Mouse (Mus musculus): Measurements from ENCODE around the gene Srxn1.

Gene Srxn1

DNA sequence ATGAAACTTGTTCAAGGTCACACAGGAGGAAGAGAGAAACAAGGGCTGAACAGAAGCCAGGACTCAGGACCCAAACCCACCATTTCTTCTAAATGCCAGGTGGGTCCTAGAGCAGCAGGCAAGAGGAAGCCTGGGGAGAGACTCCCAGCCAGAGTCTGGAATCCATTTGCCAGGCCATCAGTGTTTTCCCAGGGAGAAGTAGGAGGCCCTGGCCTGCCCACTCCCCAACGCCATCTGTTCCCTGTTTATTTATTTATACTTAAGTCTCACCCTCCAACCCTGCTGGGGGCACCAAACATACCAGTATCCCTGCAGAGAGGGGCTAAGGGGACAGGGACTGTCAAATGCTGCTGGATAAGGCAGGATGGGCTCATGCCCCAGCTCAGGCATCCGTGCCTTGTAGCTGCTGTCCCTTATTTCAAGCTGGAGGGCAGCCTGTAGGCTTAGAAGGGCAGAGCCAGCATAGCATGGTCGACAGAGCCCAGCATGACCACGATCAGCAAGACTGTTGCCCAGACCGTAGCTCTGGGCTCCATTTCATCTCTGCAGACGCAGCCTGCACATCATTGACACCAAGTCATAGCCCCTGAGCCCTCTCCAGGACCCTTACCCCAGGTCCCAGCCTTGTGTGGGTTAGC is 14.0 kb downstream of the Srxn1 start:
- no peak for DNase-seq (ENCODE audit: low spot score)

DNA sequence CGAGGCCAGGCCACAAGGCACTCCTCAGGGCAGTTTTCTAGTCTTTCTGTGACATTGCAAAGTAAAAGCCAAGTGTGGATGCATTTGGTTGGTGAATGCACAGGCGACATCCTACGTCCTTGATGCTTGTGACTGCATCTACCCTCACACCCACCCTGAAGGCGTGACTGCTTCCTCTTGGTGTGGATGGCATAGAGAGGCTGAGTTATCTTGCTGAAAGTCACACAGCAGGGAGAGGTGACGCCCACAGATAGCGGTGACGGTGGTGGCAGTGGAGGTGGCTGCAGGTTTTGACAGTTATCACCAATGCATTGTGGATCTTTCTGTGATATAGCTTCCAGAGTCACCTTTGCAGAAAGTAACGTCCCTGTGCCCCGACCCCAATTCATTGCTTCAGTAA is 17.6 kb downstream of the Srxn1 start:
- DNase-seq (ENCODE audit: low spot score) = no peak

DNA sequence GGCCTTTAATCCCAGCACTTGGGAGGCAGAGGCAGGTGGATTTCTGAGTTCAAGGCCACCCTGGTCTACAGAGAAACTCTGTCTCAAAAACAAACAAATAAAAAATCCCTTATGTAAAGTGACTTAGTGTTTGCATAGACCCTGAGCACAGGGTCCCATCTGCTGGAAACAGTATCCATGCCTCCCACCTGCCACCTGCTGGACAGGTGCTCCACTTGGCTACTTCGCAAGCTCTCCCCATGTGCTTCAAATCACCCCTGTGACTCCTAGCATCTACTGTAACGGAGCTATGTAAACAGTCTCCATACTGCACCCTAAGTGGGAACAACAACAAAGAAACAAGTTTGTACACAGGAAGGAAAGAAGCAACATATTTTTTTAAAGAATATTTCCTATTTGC is 23.3 kb downstream of the Srxn1 start:
- no peak for DNase-seq (ENCODE audit: low spot score)

DNA sequence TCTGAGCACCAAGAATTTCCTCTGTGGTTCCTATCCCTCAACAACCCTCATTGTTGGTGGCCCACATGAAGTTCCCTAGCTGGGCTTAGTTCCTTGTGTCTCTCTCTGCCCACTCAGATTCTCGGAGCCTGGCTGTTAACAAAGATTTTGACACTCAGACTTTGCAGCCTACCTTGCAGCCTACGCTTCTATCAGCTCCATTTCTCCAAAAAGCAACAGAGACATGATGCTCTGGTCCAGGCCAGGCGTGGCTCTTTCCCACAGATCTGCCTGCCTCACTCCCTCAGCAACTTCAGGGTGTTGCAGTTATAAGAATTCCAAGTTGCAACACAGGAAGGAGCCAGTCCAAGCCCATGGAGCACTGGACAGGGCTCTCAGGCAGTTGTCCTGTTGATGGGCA is 24.5 kb downstream of the Srxn1 start:
- no peak for DNase-seq (ENCODE audit: low spot score)

DNA sequence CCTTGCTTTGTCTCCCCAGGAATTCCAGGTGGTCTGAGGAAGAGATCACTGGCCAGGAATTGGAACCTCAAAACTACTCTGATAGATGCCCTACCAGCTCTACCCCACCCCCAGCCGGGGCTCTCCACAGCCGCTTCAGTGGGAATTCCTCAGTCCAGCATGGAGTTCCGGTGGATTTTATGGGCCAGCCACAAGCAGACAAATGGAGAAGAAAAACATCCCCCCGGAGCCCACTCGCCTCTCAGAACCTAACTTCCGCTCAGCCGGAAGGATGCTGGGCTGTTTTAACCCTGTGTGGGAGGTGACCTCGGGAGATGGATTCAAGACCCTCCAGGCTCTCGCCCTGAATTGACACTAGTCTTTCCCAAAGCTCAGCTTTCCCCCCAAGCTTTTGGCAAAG is 26.7 kb downstream of the Srxn1 start:
- no peak for DNase-seq (ENCODE audit: low spot score)

DNA sequence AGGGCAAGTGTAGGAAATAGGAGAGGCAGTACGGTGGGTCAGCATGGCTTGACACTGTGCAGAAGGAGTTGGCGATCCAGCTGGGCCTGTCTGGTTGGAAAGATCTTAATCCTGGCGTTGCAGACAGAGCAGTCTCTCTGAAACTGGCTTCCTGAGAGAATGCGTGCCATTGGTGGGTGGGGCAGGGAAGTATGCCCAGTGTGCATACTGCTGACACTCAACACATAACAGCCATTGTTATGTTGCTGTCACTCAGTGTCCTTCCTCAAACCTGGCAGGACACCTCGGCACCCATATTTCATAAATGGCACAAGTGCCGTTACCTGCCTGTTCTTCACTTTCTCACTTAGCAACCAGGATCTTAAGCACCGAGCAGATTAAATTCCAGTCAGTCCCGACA is 27.4 kb downstream of the Srxn1 start:
- DNase-seq (ENCODE audit: low spot score) = no peak

DNA sequence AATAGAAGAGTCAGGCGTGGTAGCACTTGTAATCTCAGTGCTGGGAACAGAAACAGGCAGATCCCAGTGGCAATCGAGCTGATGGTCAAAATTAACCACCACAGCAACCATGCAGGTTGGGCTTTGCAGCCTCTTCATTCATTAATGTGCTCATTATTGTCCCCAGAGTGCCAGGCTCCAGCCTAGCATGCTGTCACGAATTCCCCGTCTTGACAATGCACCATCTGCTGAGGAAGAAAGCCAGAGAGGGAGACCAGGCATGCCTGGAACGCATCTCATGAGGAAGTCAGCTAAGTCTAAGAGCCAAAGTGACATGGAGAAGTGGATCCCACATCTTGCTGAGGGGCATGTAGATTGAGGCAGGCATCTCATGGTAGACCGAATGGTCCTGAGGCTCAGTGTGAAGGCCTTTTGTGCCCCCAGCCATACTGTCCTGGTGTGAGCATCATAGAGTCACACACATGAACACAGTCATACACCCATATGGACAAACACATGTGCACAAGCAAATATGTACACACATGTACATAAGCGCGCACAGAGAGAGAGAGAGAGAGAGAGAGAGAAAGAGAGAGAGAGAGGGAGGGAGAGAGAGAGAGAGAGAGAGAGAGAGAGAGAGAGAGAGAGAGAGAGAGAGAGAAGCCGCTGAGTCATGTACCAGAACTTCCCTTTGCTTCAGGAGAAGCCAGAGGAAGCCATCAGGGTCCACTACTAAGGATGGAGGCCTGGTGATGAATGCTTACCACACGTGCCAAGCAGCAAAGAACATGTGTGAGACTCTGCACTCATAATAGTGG is 34.1 kb downstream of the Srxn1 start:
- DNase-seq (ENCODE audit: low spot score) = no peak

DNA sequence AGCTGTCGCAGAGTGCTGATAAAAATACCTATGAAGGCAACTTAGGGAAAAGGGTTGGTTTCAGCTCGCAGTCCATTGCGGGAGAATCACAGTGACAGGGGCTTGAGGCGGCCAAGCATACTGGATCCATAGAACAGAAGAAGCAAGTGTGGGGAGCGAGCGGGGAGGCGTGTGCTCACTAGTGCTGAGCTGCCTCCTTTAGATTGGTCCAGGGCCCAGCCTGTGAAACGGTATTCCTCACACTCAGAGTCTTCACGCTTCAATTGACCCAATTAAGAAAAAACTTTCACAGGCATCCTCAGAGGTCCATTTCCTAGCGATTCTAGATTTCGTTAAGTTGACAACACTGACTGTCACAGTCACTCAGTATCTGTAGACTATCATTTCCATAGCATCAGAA is 35.6 kb downstream of the Srxn1 start:
- DNase-seq (ENCODE audit: low spot score) = no peak

DNA sequence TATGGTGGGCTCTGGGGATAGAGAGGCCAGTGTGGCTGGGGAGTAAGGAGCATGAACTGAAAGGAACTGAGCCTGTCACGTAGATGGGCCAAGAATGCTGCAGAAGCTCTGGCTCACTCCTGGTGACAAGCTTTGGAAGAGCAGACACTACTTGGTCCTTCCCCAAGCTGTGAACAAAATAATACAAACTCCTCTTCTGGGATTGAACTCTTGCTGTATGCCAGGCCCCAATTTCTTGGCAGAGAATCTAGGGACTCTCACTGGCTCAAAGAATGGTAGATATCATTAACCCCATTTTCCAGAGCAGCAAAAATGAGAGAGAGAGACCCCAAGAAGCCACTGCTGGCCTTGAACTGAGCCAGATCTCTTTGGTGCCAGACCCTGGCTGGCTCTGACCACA is 36.2 kb downstream of the Srxn1 start:
- DNase-seq (ENCODE audit: low spot score) = no peak

DNA sequence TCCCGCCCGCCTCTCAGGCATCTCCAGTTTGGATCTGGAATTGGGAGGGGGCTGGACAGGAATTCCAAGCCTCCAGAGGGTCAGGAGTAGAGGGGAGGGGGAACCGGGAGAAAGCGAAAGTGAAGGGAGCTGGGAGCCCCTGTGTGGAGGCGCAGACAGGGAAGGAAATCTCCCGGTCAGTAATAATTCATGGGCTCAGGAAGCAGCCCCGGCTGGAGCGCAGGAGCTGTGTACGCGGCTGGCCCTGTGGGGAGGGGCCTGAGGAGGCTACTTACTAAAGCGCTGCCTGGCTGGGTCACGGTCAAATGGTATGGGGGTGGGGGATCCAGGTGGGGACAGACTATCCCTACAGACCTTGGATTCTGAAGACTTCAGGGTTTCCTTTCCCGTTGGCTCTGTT is 36.7 kb downstream of the Srxn1 start:
- DNase-seq (ENCODE audit: low spot score) = no peak

DNA sequence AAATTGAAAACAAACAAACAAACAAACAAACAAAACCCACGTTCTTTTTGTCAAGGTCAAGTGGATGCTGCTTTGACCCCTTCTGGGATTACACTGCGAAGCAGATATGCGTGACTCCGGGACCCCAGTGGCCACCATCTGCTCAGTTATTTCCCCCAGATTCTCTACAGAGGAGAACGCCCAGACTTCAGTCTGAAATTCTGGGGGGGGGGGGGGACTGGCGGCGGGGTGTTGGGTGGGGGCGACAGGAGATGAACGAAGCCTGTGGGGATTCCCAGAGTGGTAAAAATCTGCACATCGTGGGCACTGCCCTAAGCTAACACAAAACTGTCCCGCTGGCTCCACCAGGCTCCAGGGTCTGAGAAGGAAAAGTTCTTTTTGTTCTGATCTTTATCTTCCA is 37.3 kb downstream of the Srxn1 start:
- DNase-seq (ENCODE audit: low spot score) = no peak

DNA sequence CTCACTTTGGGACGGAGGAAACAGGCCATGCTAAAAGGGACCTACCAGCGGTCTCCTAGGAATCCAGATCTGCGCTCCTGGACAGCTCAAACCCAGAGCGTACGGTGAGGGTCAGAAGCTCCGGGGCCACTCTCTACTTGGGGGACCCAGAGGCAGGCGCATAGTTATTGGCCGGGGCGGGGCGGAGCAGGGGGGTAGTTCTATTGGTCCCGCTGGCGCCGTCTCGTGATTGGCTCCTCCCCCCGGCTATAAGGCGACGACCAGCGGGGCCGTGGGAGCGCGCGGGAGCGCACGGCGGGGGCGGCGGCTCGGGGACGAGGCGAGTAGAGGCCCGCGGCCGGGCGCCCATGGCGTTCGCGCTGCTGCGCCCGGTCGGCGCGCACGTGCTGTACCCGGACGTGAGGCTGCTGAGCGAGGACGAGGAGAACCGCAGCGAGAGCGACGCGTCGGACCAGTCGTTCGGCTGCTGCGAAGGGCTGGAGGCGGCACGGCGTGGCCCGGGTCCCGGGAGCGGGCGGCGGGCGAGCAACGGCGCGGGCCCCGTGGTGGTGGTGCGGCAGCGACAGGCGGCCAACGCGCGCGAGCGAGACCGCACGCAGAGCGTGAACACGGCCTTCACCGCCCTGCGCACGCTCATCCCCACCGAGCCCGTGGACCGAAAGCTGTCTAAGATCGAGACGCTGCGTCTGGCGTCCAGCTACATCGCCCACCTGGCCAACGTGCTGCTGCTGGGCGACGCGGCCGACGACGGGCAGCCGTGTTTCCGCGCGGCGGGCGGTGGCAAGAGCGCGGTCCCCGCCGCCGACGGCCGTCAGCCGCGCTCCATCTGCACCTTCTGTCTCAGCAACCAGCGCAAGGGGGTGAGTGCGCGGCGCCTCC is 38.2 kb downstream of the Srxn1 start, which contains the start of gene Tcf15:
Gene Tcf15 (plus strand): TSS at position 283 of the 879 bp plus-strand sequence.
- DNase-seq (ENCODE audit: low spot score) = peak; percentile 9

DNA sequence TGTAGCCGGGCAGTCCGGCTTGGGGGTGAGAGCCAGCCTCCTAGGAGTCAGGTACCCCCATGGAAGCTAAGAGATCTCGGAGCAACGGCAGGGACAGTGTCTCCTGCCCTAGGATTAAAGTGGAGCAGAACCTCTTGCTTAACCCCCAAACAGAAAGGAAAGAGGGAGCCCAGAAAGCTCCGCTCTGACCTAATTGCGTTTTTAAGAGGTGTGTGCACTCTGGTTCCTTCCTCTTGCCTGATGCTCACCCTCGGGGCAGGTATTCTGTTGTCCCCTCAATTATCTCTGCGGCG is 38.8 kb downstream of the Srxn1 start:
- no peak for DNase-seq (ENCODE audit: low spot score)

DNA sequence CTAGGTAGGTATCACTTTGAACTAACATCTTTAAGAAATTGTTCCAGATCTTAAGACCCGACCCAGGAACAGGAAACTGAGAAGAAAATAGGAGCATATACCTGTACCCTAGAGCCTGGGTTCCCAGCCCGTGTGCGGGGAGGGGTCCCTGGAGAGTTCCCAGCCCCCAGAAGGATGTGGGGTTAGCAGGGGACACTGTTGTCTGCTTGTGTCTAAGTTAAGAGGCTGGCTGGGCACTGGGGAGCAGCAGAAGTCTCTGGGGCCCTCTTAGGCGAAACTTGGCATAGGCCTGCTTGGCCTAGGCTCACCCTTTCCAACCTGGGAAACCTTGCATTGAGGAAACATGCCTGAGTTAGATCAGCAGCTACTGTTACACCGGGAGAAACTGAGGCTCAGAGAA is 39.2 kb downstream of the Srxn1 start:
- DNase-seq (ENCODE audit: low spot score) = no peak

DNA sequence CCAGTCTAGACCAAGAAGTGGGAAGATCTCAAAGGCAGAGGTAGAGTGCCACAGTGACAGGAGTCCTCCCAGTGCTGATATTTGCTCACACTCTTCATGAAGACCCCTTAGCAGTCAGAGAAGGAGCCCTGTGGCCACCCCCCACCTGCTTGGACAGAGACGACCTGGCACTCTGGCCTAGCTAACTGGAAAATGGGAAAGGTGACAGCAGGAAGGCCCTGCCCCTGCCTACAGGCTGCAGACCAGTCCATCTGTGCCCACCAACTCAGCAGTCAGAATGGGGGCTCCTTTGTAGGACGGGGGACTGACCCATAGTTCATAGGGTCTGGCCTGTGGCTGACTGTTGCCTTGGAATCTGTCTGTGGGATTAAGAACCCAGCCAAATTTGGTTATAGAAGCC is 40.4 kb downstream of the Srxn1 start:
- no peak for DNase-seq (ENCODE audit: low spot score)

DNA sequence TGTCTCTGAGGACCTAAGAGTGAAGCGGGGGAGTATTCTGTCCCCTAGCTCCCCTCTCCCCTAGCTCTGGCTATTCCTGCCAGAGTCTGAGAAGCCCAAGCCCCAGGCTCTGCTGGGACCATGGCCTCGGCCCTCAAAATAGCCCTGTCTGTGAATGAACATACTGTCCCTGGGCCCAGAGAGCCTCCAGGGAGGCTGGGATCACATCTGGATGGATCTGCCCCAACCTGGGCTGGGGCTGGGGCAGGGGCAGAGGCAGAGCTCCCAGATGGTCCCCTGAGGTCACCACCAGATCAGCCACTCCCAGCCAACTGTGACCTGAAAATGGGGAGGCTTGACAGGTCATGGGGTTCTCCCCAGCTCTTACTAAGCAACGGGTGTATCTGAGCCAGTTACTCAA is 41.8 kb downstream of the Srxn1 start:
- DNase-seq (ENCODE audit: low spot score) = no peak

DNA sequence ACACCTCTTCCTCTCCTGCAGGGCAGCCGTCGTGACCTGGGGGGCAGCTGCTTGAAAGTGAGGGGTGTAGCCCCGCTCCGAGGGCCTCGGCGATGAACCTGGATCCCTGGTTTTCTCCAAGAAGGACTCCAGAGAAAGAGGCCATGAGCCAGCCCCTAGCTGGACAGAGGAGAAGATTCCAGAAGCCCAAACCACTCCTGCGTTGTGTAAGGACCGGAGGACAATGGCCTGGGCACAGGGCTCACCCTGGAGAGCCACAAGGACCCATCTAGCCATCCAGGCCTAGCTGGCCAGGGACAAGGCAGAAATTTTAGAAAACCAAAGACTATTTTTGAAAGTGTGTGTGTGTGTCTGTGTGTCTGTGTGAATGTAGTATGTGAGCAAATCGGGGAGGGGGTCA is 43.4 kb downstream of the Srxn1 start:
- no peak for DNase-seq (ENCODE audit: low spot score)

DNA sequence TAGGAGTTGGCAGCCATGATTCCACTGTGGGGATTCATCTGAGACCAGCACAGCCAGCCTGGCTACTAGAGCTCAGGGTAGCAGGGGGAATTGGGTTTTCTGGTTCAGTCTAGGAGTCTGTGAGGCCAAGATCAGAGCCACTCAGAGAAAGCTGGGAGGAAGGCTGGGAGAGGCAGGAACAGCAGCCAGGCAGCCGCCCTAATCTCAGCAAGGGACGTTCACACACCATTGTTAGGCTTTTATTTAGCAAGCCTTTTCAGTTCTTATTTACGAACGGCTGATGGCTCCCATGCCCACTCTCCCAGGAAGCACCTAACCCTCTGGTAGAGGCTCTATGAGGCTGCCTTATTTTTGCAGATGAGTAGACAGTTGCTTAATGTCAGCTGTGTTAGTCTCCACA is 44.6 kb downstream of the Srxn1 start:
- DNase-seq (ENCODE audit: low spot score) = no peak

DNA sequence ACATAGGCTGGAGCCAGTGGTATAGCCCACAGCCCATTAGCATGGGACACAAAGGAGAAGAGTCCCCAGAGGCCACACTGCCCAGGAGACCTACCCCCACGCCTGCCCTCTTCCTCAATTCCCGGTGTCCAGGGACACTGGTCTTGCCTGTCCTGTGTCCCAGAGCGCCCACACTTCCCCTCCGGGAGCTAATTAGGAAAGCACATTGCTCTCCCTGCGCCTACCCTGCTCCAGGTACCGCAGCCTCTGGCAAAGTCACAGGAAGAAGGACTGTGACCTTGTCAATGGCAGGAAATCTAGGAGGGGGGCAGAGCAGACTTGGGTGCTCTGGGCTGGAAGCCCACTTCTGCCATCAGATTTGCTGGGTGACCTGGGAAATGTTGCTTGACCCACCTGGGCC is 45.1 kb downstream of the Srxn1 start:
- DNase-seq (ENCODE audit: low spot score) = no peak

DNA sequence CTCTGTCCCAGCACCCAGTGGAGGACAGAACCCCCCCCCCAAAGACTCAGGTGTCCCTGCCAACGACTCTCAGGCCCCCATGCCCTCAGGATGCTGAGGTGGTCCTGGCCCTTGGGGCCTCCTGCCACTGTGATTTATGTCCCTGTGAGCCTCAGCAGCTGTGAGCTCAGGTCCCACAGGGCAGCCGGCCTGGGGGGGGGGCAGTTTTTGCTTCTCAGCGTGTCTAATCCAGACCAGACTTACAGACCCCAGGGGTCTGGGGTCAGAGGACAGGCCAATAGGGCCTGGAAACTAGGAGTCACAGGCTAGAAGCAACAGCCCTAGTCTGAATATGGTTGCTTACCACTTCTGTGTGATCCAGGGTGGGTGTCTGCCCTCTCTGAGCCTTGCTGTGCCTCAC is 48.0 kb downstream of the Srxn1 start:
- DNase-seq (ENCODE audit: low spot score) = no peak

DNA sequence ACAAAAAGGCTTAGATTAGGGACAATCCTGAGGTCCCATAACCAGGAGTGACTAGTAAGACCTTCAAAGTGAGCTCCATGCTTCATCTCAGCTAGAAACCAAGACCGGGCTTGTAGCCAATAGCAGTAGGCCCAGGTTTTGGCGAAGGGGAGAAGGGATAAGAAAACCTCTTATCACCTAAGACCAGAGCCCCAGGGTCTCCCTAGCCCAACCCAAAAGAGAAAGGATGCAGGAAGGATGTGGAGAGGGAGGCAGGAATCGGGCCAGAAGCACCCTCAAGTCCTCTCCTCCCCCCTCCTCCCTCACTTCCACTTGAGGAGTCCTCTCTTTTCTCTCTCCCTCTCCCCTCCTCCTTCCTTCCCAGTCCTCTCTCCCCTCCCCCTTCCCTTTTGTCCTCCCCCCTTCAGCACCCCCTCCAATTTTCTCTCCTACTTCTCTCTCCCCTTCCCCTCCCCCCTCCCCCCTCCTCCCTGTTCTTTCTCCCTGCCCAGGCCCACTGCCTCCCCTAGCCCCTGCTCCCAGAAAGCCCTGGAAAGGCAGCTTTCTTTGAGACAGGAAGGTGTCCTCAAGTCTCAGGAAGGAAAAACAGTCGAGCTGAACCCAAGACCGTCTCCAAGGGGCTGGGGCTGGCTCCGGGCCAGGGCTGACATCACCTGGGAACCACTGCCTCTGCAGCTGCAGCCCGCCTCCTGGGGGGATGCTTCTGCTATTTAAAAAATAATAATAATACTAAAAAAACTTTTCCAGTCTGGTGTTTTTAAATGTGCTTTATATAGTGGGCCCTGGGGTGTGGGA is 50.3 kb downstream of the Srxn1 start:
- DNase-seq (ENCODE audit: low spot score) = no peak

DNA sequence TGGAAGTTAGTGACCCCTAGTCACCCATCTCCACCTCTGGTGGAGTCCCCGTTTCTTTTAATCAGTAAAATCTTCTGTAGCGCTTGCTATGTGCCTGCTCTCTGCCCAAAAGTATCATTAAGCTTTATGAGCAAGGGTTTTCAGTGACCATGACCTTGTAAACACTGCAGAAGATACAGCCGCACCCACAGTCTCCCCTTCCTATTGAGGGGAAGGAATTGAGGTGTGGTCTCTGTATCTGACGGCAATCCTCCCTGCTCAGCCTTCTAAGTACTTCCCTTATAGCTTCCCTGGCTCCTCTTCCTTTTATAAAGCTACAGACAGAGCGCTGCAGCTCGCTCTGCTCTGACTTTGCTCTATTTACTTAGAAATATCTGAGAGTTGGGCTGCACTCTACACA is 51.2 kb downstream of the Srxn1 start:
- no peak for DNase-seq (ENCODE audit: low spot score)
